Mouse (Mus musculus): ENCODE measurements around the gene Med13l.

GRCm38 (mm10) chr5:118760986-118761385, 200.5 kb downstream of the Med13l start:
- no peak for TF ChIP-seq CTCF (IDR thresholded peaks at IDR 0.05; ENCODE audit: extremely low read depth, insufficient read depth, insufficient read length, insufficient replicate concordance)
- TF ChIP-seq POLR2A (IDR thresholded peaks at IDR 0.05; ENCODE audit: low read depth, low read length) = no peak

Data from spleen, adult 2 months (tissue).